Mouse (Mus musculus): Measurements from ENCODE around the gene Cdkn2a.

Gene Cdkn2a

GRCm38 (mm10) chr4:89276669-89277219 lies 17.7 kb downstream of the Cdkn2a start:
- no peak for ATAC-seq (ENCODE audit: low TSS enrichment)

GRCm38 (mm10) chr4:89275811-89276584 lies 18.5 kb downstream of the Cdkn2a start:
- ATAC-seq (ENCODE audit: low TSS enrichment): no peak

GRCm38 (mm10) chr4:89274829-89275548 lies 19.5 kb downstream of the Cdkn2a start:
- ATAC-seq (ENCODE audit: low TSS enrichment): no peak

DNA sequence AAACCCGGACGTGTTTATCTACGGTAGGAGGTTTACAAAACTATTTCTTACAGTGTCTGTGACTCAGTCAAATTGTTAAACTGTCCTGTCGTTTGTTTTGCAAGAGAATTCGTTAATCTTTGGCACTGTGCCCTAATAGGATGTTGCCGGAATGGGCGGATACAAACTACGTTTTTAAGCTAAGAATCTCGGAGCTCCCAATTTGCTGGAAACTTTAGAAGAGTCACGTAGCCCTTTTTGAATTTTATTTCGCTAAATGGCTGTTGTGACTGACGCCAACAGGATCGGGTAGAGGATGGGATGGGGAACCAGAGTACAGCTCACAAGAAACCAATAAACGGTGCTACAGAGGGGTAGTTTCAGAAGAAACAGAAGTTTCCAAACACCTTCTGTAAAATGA lies 20.4 kb downstream of the Cdkn2a start:
- ATAC-seq (ENCODE audit: low TSS enrichment): no peak

- ATAC-seq (ENCODE audit: low TSS enrichment): no peak
Measured at GRCm38 (mm10) chr4:89273585-89273984, 20.9 kb downstream of the Cdkn2a start.

GRCm38 (mm10) chr4:89272961-89273540 lies 21.4 kb downstream of the Cdkn2a start:
- ATAC-seq (ENCODE audit: low TSS enrichment): no peak

GRCm38 (mm10) chr4:89272101-89272718 lies 22.2 kb downstream of the Cdkn2a start:
- no peak for ATAC-seq (ENCODE audit: low TSS enrichment)

- no peak for ATAC-seq (ENCODE audit: low TSS enrichment)
Measured at GRCm38 (mm10) chr4:89257768-89258167, 36.7 kb downstream of the Cdkn2a start.

DNA sequence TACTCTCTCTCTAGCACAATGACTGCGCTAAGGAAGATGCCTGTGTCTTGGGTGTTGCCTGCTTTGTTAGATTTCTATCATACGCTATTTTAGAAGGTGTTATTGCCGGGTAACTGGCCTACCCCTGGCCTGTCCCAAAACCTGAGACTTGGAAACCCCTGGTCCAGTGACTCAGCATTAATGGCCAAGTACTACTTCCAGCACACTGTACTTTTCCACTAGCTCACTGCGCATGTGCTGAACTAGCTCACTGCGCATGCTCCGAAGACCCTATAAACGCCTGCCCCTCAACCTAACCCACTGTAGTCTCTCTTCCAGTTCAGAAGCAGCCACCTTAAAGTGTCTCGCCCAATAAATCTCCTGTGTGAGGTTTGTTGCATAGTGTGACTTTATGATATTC lies 60.0 kb downstream of the Cdkn2a start:
- ATAC-seq (ENCODE audit: low TSS enrichment): no peak
